Mouse (Mus musculus) R1 (cell line): ENCODE data around the gene Gltpd2.
"Not testable (repeated sequence)": the region's sequence is repeated elsewhere in the genome, so short reads cannot be mapped to it uniquely, and the experiment has no call there.

Experiments
- DNase-seq: peaks from one replicate; pipeline ENCODE4 v3.0.0-alpha.2; 2018; ENCODE audit warnings: low read depth, low spot score

The Gltpd2 gene

GRCm38 (mm10) chr11:70518923-70519322 lies at the start of gene Gltpd2:
Gene Gltpd2, plus strand, starts transcription at chr11:70519196.
- DNase-seq = no peak

- no peak for DNase-seq
Observed at GRCm38 (mm10) chr11:70469764-70470163, 49.2 kb upstream of the Gltpd2 start.

- no peak for DNase-seq
Observed at GRCm38 (mm10) chr11:70472716-70473115, 46.3 kb upstream of the Gltpd2 start.

GRCm38 (mm10) chr11:70473291-70473690 lies 45.7 kb upstream of the Gltpd2 start:
- DNase-seq = not testable (repeated sequence)

GRCm38 (mm10) chr11:70474872-70475534 lies 44.0 kb upstream of the Gltpd2 start:
- no peak for DNase-seq

- no peak for DNase-seq
Observed at GRCm38 (mm10) chr11:70485498-70485897, 33.5 kb upstream of the Gltpd2 start.

GRCm38 (mm10) chr11:70487816-70488215 lies 31.2 kb upstream of the Gltpd2 start:
- no peak for DNase-seq

- no peak for DNase-seq
Observed at GRCm38 (mm10) chr11:70489138-70489537, 29.9 kb upstream of the Gltpd2 start.

GRCm38 (mm10) chr11:70489684-70490083 lies 29.3 kb upstream of the Gltpd2 start:
- no peak for DNase-seq

GRCm38 (mm10) chr11:70499566-70500475 lies 19.2 kb upstream of the Gltpd2 start:
- DNase-seq = no peak

GRCm38 (mm10) chr11:70500476-70500812 lies 18.6 kb upstream of the Gltpd2 start:
- no peak for DNase-seq

GRCm38 (mm10) chr11:70502018-70502417 lies 17.0 kb upstream of the Gltpd2 start:
- no peak for DNase-seq

- peak; percentile 46 for DNase-seq
Observed at GRCm38 (mm10) chr11:70504970-70505369, 14.0 kb upstream of the Gltpd2 start, which contains the start of gene Tm4sf5. Gene Tm4sf5, plus strand, starts transcription at chr11:70505244.

- DNase-seq = peak; percentile 77
Observed at GRCm38 (mm10) chr11:70506385-70506784, 12.6 kb upstream of the Gltpd2 start.

- DNase-seq = no peak
Observed at GRCm38 (mm10) chr11:70506962-70507515, 12.0 kb upstream of the Gltpd2 start.

- peak; percentile 91 for DNase-seq
Observed at GRCm38 (mm10) chr11:70509753-70510564, 9.0 kb upstream of the Gltpd2 start.

- DNase-seq = no peak
Observed at GRCm38 (mm10) chr11:70511242-70511641, 7.8 kb upstream of the Gltpd2 start.

GRCm38 (mm10) chr11:70511825-70512224 lies 7.2 kb upstream of the Gltpd2 start:
- DNase-seq = no peak

GRCm38 (mm10) chr11:70512709-70513342 lies 6.2 kb upstream of the Gltpd2 start:
- no peak for DNase-seq

GRCm38 (mm10) chr11:70513520-70513919 lies 5.5 kb upstream of the Gltpd2 start:
- DNase-seq = no peak

- no peak for DNase-seq
Observed at GRCm38 (mm10) chr11:70514288-70514687, 4.7 kb upstream of the Gltpd2 start, which contains the start of gene Vmo1. Gene Vmo1, minus strand, starts transcription at chr11:70514616.
